Mouse (Mus musculus) erythroblast, embryonic 14.5 days (primary cell): ENCODE measurements around the gene Ankrd31.

Experiments
- GATA1 ChIP-seq: IDR thresholded peaks from 2 replicates; pipeline ENCODE4 v1.6.1; 2012; ENCODE audit warnings: low read length, inconsistent platforms, mixed read lengths
- TAL1 ChIP-seq: IDR thresholded peaks from 3 replicates; pipeline ENCODE4 v1.6.1; 2012; ENCODE audit warnings: low read length, inconsistent platforms, mixed read lengths

DNA sequence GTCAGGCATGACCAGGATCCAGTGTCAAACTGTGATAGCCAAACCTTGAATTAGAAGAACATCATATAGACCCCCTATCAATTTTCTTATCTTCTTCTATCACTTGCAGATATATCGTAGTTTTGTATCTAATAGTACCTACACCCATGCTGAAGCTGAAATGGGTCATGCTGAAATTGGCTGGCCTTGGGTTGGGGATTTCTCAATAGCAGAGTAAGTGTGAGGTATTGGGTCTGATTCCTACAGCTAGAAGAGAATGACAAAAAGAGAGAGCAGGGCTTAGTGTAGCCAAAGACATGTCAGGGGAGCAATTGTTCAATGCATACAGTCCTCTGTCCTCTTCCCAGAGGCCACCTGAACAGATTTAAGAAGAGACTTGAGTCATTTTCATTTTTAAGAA, 18.0 kb upstream of the Ankrd31 start:
- TF ChIP-seq GATA1 = no peak
- TF ChIP-seq TAL1 = no peak
